Mouse (Mus musculus): ENCODE measurements at regions not wholly inside any gene's neighbourhood (a gene's known extent, or its start where the extent isn't known, plus 50 kb on each side); places are given as distances from the start of the nearest gene placed in this dataset.
"Not testable (repeated sequence)": the region's sequence is repeated elsewhere in the genome, so short reads cannot be mapped to it uniquely, and the experiment has no call there.

DNA sequence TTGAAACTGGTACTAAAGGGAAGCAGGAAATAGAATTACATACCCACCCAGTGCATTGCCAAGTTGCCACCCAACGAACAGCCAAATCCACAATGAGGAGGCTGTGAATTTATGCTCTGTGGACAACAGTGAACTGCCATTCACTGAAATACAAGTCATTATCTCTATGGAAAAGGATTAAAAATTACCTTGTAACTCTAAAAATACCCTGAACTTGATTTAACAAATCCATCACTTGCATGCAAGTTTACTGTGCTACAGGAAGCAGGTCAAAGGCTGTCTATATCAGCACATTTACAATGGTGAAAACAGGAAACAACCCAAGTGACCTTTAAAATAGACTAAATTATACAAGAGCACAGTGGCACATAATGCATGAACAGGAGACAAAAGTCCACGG lies 202.2 kb upstream of the Sema6d start:
- no peak overlapping the region for H3K27ac ChIP-seq
- H3K4me1 ChIP-seq (ENCODE audit: control insufficient read depth, insufficient read depth, low read length) = no peaks in the 10 kb centered on the region
- intact Hi-C loops (cut with DNase I) = no loop called here
- H3K9ac ChIP-seq (ENCODE audit: low read depth, low read length) = no peak overlapping the region
- no peak for DNase-seq
- H3K27me3 ChIP-seq (ENCODE audit: control insufficient read depth, insufficient read depth, low read length) = no peaks in the 10 kb centered on the region
- WGBS = 42% methylated on average over 2 of the region's 2 CpGs
- no peaks in the 10 kb centered on the region for H3K36me3 ChIP-seq (ENCODE audit: control insufficient read depth, insufficient read depth, low read length)
- TF ChIP-seq POLR2A (IDR thresholded peaks at IDR 0.05; ENCODE audit: insufficient read depth, low read depth, low read length) (no peak), EP300 (IDR thresholded peaks at IDR 0.05; ENCODE audit: insufficient read depth, low read depth, low read length) (no peak), CTCF (IDR thresholded peaks at IDR 0.05) (no peak)
- no peaks in the 10 kb centered on the region for H3K79me2 ChIP-seq (replicated peaks; ENCODE audit: control insufficient read depth, insufficient read depth, low read length)
- no peak overlapping the region for H3K4me3 ChIP-seq

DNA sequence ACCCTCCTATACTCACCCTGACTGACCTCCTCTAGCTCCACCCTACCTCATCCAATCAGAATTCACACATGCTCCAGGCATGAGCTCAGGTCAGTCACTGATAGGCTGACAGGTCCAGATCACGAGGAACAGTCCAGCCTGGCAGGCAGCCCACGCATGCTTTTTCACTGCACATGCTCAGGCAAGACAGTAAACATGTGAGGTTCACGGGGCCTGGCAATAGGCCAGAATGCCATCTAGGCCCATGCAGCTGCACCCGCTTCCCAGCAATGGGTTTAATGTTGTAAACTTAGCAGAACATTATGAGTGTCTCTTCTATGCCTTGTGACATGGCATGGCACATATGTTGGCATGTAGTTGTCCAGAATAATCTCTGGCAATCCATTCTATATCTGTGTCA lies 177.8 kb upstream of the Sema6d start:
- H3K36me3 ChIP-seq (ENCODE audit: control insufficient read depth, insufficient read depth, low read length); H3K4me1 ChIP-seq (ENCODE audit: control insufficient read depth, insufficient read depth, low read length); H3K27me3 ChIP-seq (ENCODE audit: control insufficient read depth, insufficient read depth, low read length); H3K9ac ChIP-seq (ENCODE audit: low read depth, low read length); H3K27ac ChIP-seq; intact Hi-C loops (cut with DNase I); H3K79me2 ChIP-seq (replicated peaks; ENCODE audit: control insufficient read depth, insufficient read depth, low read length); H3K4me3 ChIP-seq: not testable (repeated sequence)
- peak in 1 of 2 experiments; percentile 2 for DNase-seq
- 60% methylated on average over 4 of the region's 4 CpGs for WGBS

DNA sequence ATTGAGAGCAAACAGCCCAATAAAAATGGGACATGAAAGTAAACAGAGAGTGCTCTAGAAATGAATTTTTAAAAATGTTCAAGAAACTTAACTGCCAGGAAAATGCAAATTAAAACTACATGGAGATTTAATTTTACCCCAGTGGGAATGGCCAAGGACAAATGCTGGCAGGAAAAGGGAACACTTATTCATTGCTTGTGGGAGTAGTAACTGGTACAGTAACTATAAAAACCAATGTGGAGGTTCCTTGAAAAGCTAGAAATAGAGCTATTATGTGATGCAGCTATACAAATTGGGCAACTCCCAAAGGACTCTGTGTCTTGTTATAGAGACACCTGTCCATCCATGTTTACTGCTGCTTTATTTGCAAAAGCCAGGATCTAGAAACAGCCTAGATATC lies 175.7 kb upstream of the Sema6d start:
- H3K4me1 ChIP-seq (ENCODE audit: control insufficient read depth, insufficient read depth, low read length) = no peaks in the 10 kb centered on the region
- no peaks in the 10 kb centered on the region for H3K27me3 ChIP-seq (ENCODE audit: control insufficient read depth, insufficient read depth, low read length)
- intact Hi-C loops (cut with DNase I) = no loop called here

DNA sequence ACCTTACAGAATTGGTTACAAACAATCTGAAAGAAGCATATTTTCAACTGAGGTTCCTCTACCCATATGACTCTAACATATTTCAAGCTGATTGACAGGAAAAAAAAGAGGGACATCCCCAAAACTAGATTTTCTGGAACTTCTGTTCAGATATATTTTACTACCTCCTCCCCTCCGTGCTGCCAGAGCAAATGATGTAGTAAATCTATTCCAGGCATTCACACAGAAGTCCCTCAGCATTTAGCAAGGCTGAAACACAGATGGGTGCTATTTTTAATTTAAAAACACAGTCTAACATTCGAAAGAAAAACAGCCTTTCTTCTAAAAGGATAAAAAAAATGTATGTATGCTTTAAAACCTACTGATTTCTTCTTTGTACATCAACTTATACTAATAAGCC lies 169.4 kb upstream of the Sema6d start:
- H3K4me3 ChIP-seq = no peak overlapping the region

More for the DNA sequence above, 175.7 kb upstream of the Sema6d start:
- no peak for TF ChIP-seq POLR2A (IDR thresholded peaks at IDR 0.05; ENCODE audit: insufficient read depth, low read depth, low read length)
- no peak for TF ChIP-seq EP300 (IDR thresholded peaks at IDR 0.05; ENCODE audit: insufficient read depth, low read depth, low read length)
- TF ChIP-seq CTCF (IDR thresholded peaks at IDR 0.05) = no peak
- no peak overlapping the region for H3K9ac ChIP-seq (ENCODE audit: low read depth, low read length)
- H3K36me3 ChIP-seq (ENCODE audit: control insufficient read depth, insufficient read depth, low read length) = no peaks in the 10 kb centered on the region
- no peak overlapping the region for H3K27ac ChIP-seq
- no peak for DNase-seq
- no peaks in the 10 kb centered on the region for H3K79me2 ChIP-seq (replicated peaks; ENCODE audit: control insufficient read depth, insufficient read depth, low read length)
- H3K4me3 ChIP-seq = no peak overlapping the region

DNA sequence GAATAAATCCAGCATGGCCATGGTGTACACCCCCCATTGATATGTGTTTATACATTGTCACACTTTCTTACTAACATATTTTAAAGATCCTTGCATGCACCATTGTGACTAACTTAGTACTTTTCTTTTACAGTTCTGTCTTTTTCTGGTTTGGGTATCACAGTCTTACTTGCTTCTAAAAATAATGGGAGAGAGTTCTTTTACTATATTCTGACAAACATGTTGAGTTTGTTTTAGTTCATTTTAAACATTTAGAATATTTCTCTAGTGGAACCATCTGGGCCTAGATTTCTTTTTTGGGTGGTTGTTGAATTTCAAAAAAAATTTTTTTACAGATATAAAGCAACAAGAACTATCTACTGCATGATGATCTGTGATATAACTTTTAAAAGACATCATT lies 161.7 kb upstream of the Sema6d start:
- no peaks in the 10 kb centered on the region for H3K4me1 ChIP-seq (ENCODE audit: control insufficient read depth, insufficient read depth, low read length)
- H3K27me3 ChIP-seq (ENCODE audit: control insufficient read depth, insufficient read depth, low read length) = no peaks in the 10 kb centered on the region
- no peak overlapping the region for H3K4me3 ChIP-seq
- no peak overlapping the region for H3K27ac ChIP-seq
- intact Hi-C loops (cut with DNase I) = no loop called here
- no peaks in the 10 kb centered on the region for H3K79me2 ChIP-seq (replicated peaks; ENCODE audit: control insufficient read depth, insufficient read depth, low read length)
- no peaks in the 10 kb centered on the region for H3K36me3 ChIP-seq (ENCODE audit: control insufficient read depth, insufficient read depth, low read length)
- TF ChIP-seq CTCF (IDR thresholded peaks at IDR 0.05) = no peak
- TF ChIP-seq EP300 (IDR thresholded peaks at IDR 0.05; ENCODE audit: insufficient read depth, low read depth, low read length) = no peak
- TF ChIP-seq POLR2A (IDR thresholded peaks at IDR 0.05; ENCODE audit: insufficient read depth, low read depth, low read length) = no peak
- no peak overlapping the region for H3K9ac ChIP-seq (ENCODE audit: low read depth, low read length)
- DNase-seq = no peak

More for the DNA sequence above, 169.4 kb upstream of the Sema6d start:
- intact Hi-C loops (cut with DNase I) = no loop called here
- Histone ChIP-seq H3K79me2 (replicated peaks; ENCODE audit: control insufficient read depth, insufficient read depth, low read length) (no peaks in the 10 kb centered on the region), H3K27ac (no peak overlapping the region), H3K9ac (ENCODE audit: low read depth, low read length) (no peak overlapping the region), H3K4me1 (ENCODE audit: control insufficient read depth, insufficient read depth, low read length) (no peaks in the 10 kb centered on the region), H3K27me3 (ENCODE audit: control insufficient read depth, insufficient read depth, low read length) (no peaks in the 10 kb centered on the region), H3K36me3 (ENCODE audit: control insufficient read depth, insufficient read depth, low read length) (no peaks in the 10 kb centered on the region)
- 32% methylated on average over 2 of the region's 2 CpGs for WGBS
- TF ChIP-seq EP300 (IDR thresholded peaks at IDR 0.05; ENCODE audit: insufficient read depth, low read depth, low read length) (no peak), POLR2A (IDR thresholded peaks at IDR 0.05; ENCODE audit: insufficient read depth, low read depth, low read length) (no peak)
- no peak for DNase-seq

DNA sequence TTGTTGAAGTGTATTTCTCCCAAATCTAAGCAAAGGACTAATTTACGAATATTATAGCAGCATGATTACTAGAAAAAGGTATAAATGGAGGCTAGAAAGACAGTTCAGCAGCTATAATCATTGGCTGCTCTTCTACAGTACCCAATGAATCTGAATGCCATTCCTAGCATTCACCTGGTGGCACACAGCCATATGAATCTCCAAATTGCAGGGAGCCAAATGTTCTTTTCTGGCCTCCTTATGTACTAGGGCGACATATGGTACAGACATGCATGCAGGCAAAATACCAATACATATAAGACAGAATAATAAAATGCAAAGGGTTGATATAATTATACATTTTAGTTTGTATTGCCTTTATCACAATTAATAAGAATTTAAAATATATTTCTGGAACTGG lies 152.9 kb upstream of the Sema6d start:
- intact Hi-C loops (cut with DNase I) = no loop called here
- H3K36me3 ChIP-seq (ENCODE audit: control insufficient read depth, insufficient read depth, low read length) = no peaks in the 10 kb centered on the region
- H3K27me3 ChIP-seq (ENCODE audit: control insufficient read depth, insufficient read depth, low read length) = no peaks in the 10 kb centered on the region
- H3K27ac ChIP-seq = no peak overlapping the region
- H3K79me2 ChIP-seq (replicated peaks; ENCODE audit: control insufficient read depth, insufficient read depth, low read length) = no peaks in the 10 kb centered on the region
- WGBS = 86% methylated on average over 2 of the region's 2 CpGs
- no peaks in the 10 kb centered on the region for H3K4me1 ChIP-seq (ENCODE audit: control insufficient read depth, insufficient read depth, low read length)
- DNase-seq = no peak
- no peak overlapping the region for H3K9ac ChIP-seq (ENCODE audit: low read depth, low read length)
- no peak for TF ChIP-seq CTCF (IDR thresholded peaks at IDR 0.05)
- no peak for TF ChIP-seq POLR2A (IDR thresholded peaks at IDR 0.05; ENCODE audit: insufficient read depth, low read depth, low read length)
- TF ChIP-seq EP300 (IDR thresholded peaks at IDR 0.05; ENCODE audit: insufficient read depth, low read depth, low read length) = no peak
- H3K4me3 ChIP-seq = no peak overlapping the region

GRCm38 (mm10) chr2:123963606-123964005 lies 126.2 kb upstream of the Sema6d start:
- Histone ChIP-seq H3K9ac (ENCODE audit: low read depth, low read length) (no peak overlapping the region), H3K36me3 (ENCODE audit: control insufficient read depth, insufficient read depth, low read length) (no peaks in the 10 kb centered on the region), H3K79me2 (replicated peaks; ENCODE audit: control insufficient read depth, insufficient read depth, low read length) (no peaks in the 10 kb centered on the region), H3K27me3 (ENCODE audit: control insufficient read depth, insufficient read depth, low read length) (no peaks in the 10 kb centered on the region), H3K27ac (no peak overlapping the region), H3K4me1 (ENCODE audit: control insufficient read depth, insufficient read depth, low read length) (no peaks in the 10 kb centered on the region), H3K4me3 (no peak overlapping the region)
- intact Hi-C loops (cut with DNase I) = no loop called here
- no peak for TF ChIP-seq POLR2A (IDR thresholded peaks at IDR 0.05; ENCODE audit: insufficient read depth, low read depth, low read length)
- no peak for TF ChIP-seq CTCF (IDR thresholded peaks at IDR 0.05)
- TF ChIP-seq EP300 (IDR thresholded peaks at IDR 0.05; ENCODE audit: insufficient read depth, low read depth, low read length) = no peak
- DNase-seq = no peak
- 86% methylated on average over 7 of the region's 7 CpGs for WGBS

Data from heart, adult 2 months (tissue).